Mouse (Mus musculus) intestine, embryonic 15.5 days (tissue): ENCODE measurements at regions not wholly inside any gene's neighbourhood (a gene's known extent, or its start where the extent isn't known, plus 50 kb on each side); places are given as distances from the start of the nearest gene placed in this dataset.

Experiments used
- ATAC-seq: fragments of 200-750 bp; cut with Nextera tagmentation; 2 replicates; pipeline ENCODE4 v1.8.0; 2017; ENCODE audit warnings: moderate TSS enrichment, moderate library complexity
- H3K27ac ChIP-seq: fragments of 300-500 bp; sonication (generic); 2 replicates; pipeline ENCODE4 v1.5.1; 2015; ENCODE audit warnings: mild to moderate bottlenecking, inconsistent platforms
- H3K27me3 ChIP-seq: fragments of 300-500 bp; sonication (generic); replicated peaks from 2 replicates; pipeline ENCODE4 v1.6.1; 2015; ENCODE audit warnings: inconsistent platforms
- H3K36me3 ChIP-seq: fragments of 300-500 bp; sonication (generic); 2 replicates; pipeline ENCODE4 v1.6.1; 2015; ENCODE audit warnings: inconsistent platforms
- H3K4me1 ChIP-seq: fragments of 300-500 bp; sonication (generic); replicated peaks from 2 replicates; pipeline ENCODE4 v1.6.1; 2015; ENCODE audit warnings: inconsistent platforms
- H3K4me2 ChIP-seq: fragments of 300-500 bp; sonication (generic); replicated peaks from 2 replicates; pipeline ENCODE4 v1.6.1; 2015; ENCODE audit warnings: mild to moderate bottlenecking, inconsistent platforms
- H3K4me3 ChIP-seq: fragments of 300-500 bp; sonication (generic); replicated peaks from 2 replicates; pipeline ENCODE4 v1.5.1; 2015; ENCODE audit warnings: inconsistent platforms
- H3K9ac ChIP-seq: fragments of 300-500 bp; sonication (generic); 2 replicates; pipeline ENCODE4 v1.6.1; 2015; ENCODE audit warnings: inconsistent platforms
- H3K9me3 ChIP-seq: fragments of 300-500 bp; sonication (generic); 2 replicates; pipeline ENCODE4 v1.6.1; 2016; ENCODE audit warnings: inconsistent platforms
- WGBS: fragments of 180-500 bp; shearing (Covaris S2); methylation state at CpG from one replicate; pipeline ENCODE4 v1.1.7; 2015; 5-methylcytosine and 5-hydroxymethylcytosine counted together

- H3K27me3 ChIP-seq, result peaks cover 51% of the 10 kb centered on the region
- peak overlapping the region; percentile 5 for H3K4me2 ChIP-seq
- H3K4me1 ChIP-seq, result peaks cover 23% of the 10 kb centered on the region
- H3K9ac ChIP-seq, result no peak overlapping the region
- H3K27ac ChIP-seq, result no peak overlapping the region
- H3K36me3 ChIP-seq, result no peaks in the 10 kb centered on the region
- WGBS, result 27% methylated on average over 17 of the region's 17 CpGs
- H3K4me3 ChIP-seq, result no peak overlapping the region
- no peaks in the 10 kb centered on the region for H3K9me3 ChIP-seq
- no peak; the same call in 1 of the 2 replicates for ATAC-seq
Observed at GRCm38 (mm10) chr8:88451658-88452500, 69.3 kb upstream of the Nkd1 start.

GRCm38 (mm10) chr8:88452501-88452847, 68.7 kb upstream of the Nkd1 start:
- H3K4me1 ChIP-seq, result peaks cover 21% of the 10 kb centered on the region
- H3K36me3 ChIP-seq, result no peaks in the 10 kb centered on the region
- ATAC-seq, result no peak
- WGBS, result 77% methylated on average over 6 of the region's 6 CpGs
- peaks cover 51% of the 10 kb centered on the region for H3K27me3 ChIP-seq
- H3K9ac ChIP-seq, result no peak overlapping the region
- no peak overlapping the region for H3K4me3 ChIP-seq
- H3K9me3 ChIP-seq, result no peaks in the 10 kb centered on the region
- no peak overlapping the region for H3K27ac ChIP-seq
- no peak overlapping the region for H3K4me2 ChIP-seq

GRCm38 (mm10) chr8:88454048-88454696, 67.0 kb upstream of the Nkd1 start:
- no peak overlapping the region for H3K27ac ChIP-seq
- no peaks in the 10 kb centered on the region for H3K9me3 ChIP-seq
- under 1% methylated on average over 66 of the region's 75 CpGs for WGBS
- H3K4me3 ChIP-seq, result peak overlapping the region; percentile 58
- no peaks in the 10 kb centered on the region for H3K36me3 ChIP-seq
- H3K9ac ChIP-seq, result peak overlapping the region; percentile 54
- ATAC-seq, result peak; percentile 76
- H3K4me2 ChIP-seq, result peak overlapping the region; percentile 99
- H3K27me3 ChIP-seq, result peaks cover 48% of the 10 kb centered on the region
- H3K4me1 ChIP-seq, result peaks cover 21% of the 10 kb centered on the region

GRCm38 (mm10) chr8:88454906-88455305, 66.2 kb upstream of the Nkd1 start:
- no peaks in the 10 kb centered on the region for H3K9me3 ChIP-seq
- H3K9ac ChIP-seq, result 0 out of 2 replicates have a peak overlapping the region, but pooled peaks have one; percentile 6

GRCm38 (mm10) chr8:88455434-88456020, 65.6 kb upstream of the Nkd1 start:
- H3K27ac ChIP-seq, result no peak overlapping the region
- peak overlapping the region; percentile 6; the same call in 1 of the 2 replicates for H3K9ac ChIP-seq
- no peak for ATAC-seq
- no peaks in the 10 kb centered on the region for H3K9me3 ChIP-seq
- peaks cover 21% of the 10 kb centered on the region for H3K4me1 ChIP-seq
- H3K36me3 ChIP-seq, result no peaks in the 10 kb centered on the region
- peaks cover 42% of the 10 kb centered on the region for H3K27me3 ChIP-seq
- WGBS, result 9% methylated on average over 26 of the region's 28 CpGs
- 0 out of 2 replicates have a peak overlapping the region, but pooled peaks have one; percentile 10 for H3K4me3 ChIP-seq
- H3K4me2 ChIP-seq, result peak overlapping the region; percentile 99

More at GRCm38 (mm10) chr8:88454906-88455305, 66.2 kb upstream of the Nkd1 start:
- ATAC-seq, result no peak
- H3K4me2 ChIP-seq, result peak overlapping the region; percentile 99
- H3K27me3 ChIP-seq, result peaks cover 45% of the 10 kb centered on the region
- H3K36me3 ChIP-seq, result no peaks in the 10 kb centered on the region
- H3K27ac ChIP-seq, result no peak overlapping the region
- 7% methylated on average over 4 of the region's 4 CpGs for WGBS
- H3K4me3 ChIP-seq, result no peak overlapping the region
- peaks cover 21% of the 10 kb centered on the region for H3K4me1 ChIP-seq

- Histone ChIP-seq H3K4me1 (peaks cover 13% of the 10 kb centered on the region; the same call in 1 of the 2 replicates), H3K4me2 (no peak overlapping the region), H3K36me3 (no peaks in the 10 kb centered on the region), H3K9me3 (no peaks in the 10 kb centered on the region), H3K27me3 (peaks cover 14% of the 10 kb centered on the region), H3K4me3 (no peak overlapping the region), H3K9ac (no peak overlapping the region), H3K27ac (no peak overlapping the region)
- no peak for ATAC-seq
- WGBS, result 87% methylated on average over 2 of the region's 2 CpGs
Observed at GRCm38 (mm10) chr8:88459197-88459596, 62.0 kb upstream of the Nkd1 start.

GRCm38 (mm10) chr8:88467756-88468155, 53.4 kb upstream of the Nkd1 start:
- no peaks in the 10 kb centered on the region for H3K9me3 ChIP-seq
- no peak for ATAC-seq
- H3K4me3 ChIP-seq, result no peak overlapping the region
- no peaks in the 10 kb centered on the region for H3K4me1 ChIP-seq
- no peaks in the 10 kb centered on the region for H3K36me3 ChIP-seq
- H3K27me3 ChIP-seq, result no peaks in the 10 kb centered on the region
- no peak overlapping the region for H3K9ac ChIP-seq
- no peak overlapping the region for H3K4me2 ChIP-seq
- no peak overlapping the region for H3K27ac ChIP-seq
- 79% methylated on average over 3 of the region's 3 CpGs for WGBS

GRCm38 (mm10) chr8:88470931-88471455, 50.2 kb upstream of the Nkd1 start:
- Histone ChIP-seq H3K4me1 (no peaks in the 10 kb centered on the region), H3K9ac (no peak overlapping the region), H3K36me3 (no peaks in the 10 kb centered on the region), H3K27me3 (no peaks in the 10 kb centered on the region), H3K4me2 (no peak overlapping the region), H3K4me3 (no peak overlapping the region), H3K9me3 (no peaks in the 10 kb centered on the region), H3K27ac (no peak overlapping the region)
- WGBS, result 50% methylated on average over 8 of the region's 8 CpGs
- ATAC-seq, result no peak
